Mouse (Mus musculus): Measurements from ENCODE around the gene Atp6v0b.

The Atp6v0b gene

DNA sequence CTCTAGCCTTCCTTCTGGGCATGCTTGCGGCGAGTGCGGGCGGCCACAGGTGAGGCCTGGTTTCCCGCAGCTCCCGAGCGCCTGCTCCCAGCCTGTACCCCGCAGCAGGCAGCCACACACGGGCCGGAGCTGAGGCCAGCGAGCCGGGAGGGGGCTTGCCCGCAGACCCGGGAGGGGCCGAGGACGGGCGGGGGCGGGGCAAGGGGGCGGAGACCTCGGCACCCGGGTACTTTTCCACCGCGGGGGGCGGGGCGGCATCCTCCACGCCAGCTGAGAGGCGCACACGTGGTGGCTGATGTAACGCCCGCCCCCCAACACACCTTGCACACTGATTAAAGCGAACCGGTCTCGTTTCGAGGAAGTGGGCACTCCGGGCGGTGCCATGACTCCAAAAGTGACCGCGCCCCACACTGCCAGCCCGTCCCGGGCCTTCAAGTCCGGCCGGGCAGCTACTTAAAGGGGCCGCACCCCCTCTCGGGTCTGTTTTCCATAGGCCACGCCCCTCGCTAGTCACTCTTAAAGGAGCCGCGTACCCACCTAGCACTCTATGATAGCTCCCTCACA lies 50.8 kb downstream of the Atp6v0b start:
- peak; percentile 80 to 81 for DNase-seq (ENCODE audit: low spot score in 2 of 2)

DNA sequence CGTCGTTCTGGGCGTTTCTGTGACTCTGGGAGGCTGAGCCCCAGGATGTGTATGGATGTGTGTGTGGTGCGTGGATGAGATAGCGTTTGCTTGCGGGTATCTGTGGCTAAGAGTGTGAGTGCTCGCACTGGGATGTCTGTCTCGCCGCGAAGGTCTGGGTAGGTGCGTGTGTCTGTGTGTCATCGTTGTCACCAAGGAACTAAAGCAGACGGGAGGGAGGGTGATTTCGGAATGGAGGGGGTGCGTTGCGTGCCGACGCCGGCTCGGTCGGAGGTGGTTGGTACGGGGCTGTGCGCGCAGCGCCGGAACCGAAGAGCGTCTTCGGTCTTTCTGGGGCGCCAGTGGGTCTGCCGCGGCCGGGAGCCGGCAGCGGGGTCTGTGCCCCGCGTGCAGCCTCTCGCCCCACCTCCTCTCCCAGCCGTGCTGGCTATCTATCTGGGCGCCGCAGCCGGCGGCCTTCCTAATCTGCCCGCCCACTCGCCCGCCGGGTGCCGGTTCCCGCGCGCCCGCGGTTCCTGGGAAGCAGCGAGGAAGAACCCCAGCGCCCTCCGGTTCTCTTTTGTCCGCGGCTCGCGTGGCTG lies 51.5 kb downstream of the Atp6v0b start:
- peak; percentile 45 to 55 for DNase-seq (ENCODE audit: low spot score in 2 of 2)

GRCm38 (mm10) chr4:117834845-117835530 lies 52.1 kb downstream of the Atp6v0b start:
- DNase-seq (ENCODE audit: low spot score in 2 of 2), result peak; percentile 44 to 52

- DNase-seq (ENCODE audit: low spot score in 2 of 2), result no peak
Measured at GRCm38 (mm10) chr4:117834457-117834844, 52.7 kb downstream of the Atp6v0b start, which contains the start of gene Slc6a9. Gene Slc6a9 (plus strand): TSS chr4:117834506.
